Mouse (Mus musculus) heart, adult 18-20 months (tissue): ENCODE measurements around the gene Olfr1043. TPM values are rescaled to one million over a fixed set of nuclear protein-coding genes. Genes with fewer than 3 reads are reported as not detected.
"Not testable (repeated sequence)": the region's sequence is repeated elsewhere in the genome, so short reads cannot be mapped to it uniquely, and the experiment has no call there.

Source experiments
- DNase-seq, 2 experiments: peaks; one replicate each; pipeline ENCODE4 v3.0.0; 2021 to 2022; ENCODE audit warnings: mixed read lengths in 1 of 2
- long read RNA-seq, 2 experiments: library from polyadenylated mRNA; stranded (forward); transcript quantifications; one replicate each; pipeline ENCODE4 v2.0.0; 2021
- total RNA-seq, 2 experiments: library from RNA; stranded (reverse); gene quantifications; 2 replicates each; pipeline ENCODE4 v1.2.3; 2021

Olfr1043 gene
- not detected for total RNA-seq
- long read RNA-seq, experiment 1: 0 reads
- long read RNA-seq, experiment 2: 0 reads

- no peak for DNase-seq
Observed at GRCm38 (mm10) chr2:86167422-86167821, at the start of gene Olfr1043. Gene Olfr1043 (minus strand): TSS chr2:86167522.

- DNase-seq: no peak
Observed at GRCm38 (mm10) chr2:86202909-86203308, 35.6 kb upstream of the Olfr1043 start, which contains the start of gene Olfr1045. Gene Olfr1045 (minus strand): TSS chr2:86203009.

- no peak for DNase-seq
Observed at GRCm38 (mm10) chr2:86195863-86196262, 28.5 kb upstream of the Olfr1043 start.

- DNase-seq: no peak
Observed at GRCm38 (mm10) chr2:86185583-86185982, 18.3 kb upstream of the Olfr1043 start, which contains the start of gene Olfr52. Gene Olfr52 (minus strand): TSS chr2:86185683.

- no peak for DNase-seq
Observed at GRCm38 (mm10) chr2:86179950-86180349, 12.6 kb upstream of the Olfr1043 start.

GRCm38 (mm10) chr2:86177720-86178119, 10.4 kb upstream of the Olfr1043 start, which contains the start of gene Olfr1044:
Gene Olfr1044 (minus strand): TSS chr2:86177820.
- no peak for DNase-seq

- not testable (repeated sequence) for DNase-seq
Observed at GRCm38 (mm10) chr2:86175422-86175821, 8.1 kb upstream of the Olfr1043 start.

GRCm38 (mm10) chr2:86161738-86162137, 5.6 kb downstream of the Olfr1043 start, which contains the start of gene Olfr1042:
Gene Olfr1042 (minus strand): TSS chr2:86161838.
- no peak for DNase-seq

DNA sequence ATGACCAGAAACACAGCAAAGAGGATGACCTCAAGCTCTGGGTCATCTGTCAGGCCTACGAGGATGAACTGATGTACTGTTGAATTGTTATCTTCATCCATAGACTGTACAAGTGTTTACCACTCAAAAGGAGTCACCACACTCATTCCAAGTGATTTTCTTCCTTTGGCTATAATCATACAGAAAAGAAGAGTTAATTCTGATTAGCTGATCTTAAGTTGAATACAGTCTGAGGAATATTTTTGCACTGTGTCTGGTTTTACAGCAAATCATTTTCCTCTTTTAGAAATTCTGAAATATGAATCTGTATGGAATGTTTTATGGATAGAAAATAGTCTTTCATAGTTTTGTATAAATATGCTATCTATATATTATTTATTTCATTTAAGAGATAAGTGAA, 20.7 kb downstream of the Olfr1043 start, which contains the start of gene Olfr1040:
TSS of gene Olfr1040 (minus strand) at position 101 of the 400 bp plus-strand sequence.
- no peak for DNase-seq

GRCm38 (mm10) chr2:86135828-86136227, 31.5 kb downstream of the Olfr1043 start, which contains the start of gene Olfr1039:
Gene Olfr1039 (minus strand): TSS chr2:86135928.
- no peak for DNase-seq

Other genes with a start within 250 kb of the Olfr1043 start
- not detected for gene Olfr1026, start 246.0 kb downstream of the Olfr1043 start, total RNA-seq
- not detected for gene Olfr1028, start 217.1 kb downstream of the Olfr1043 start, total RNA-seq
- not detected for gene Olfr1029, start 193.6 kb downstream of the Olfr1043 start, total RNA-seq
- not detected for gene Olfr1030, start 188.2 kb downstream of the Olfr1043 start, total RNA-seq
- not detected for gene Olfr1031, start 177.2 kb downstream of the Olfr1043 start, total RNA-seq
- not detected for gene Olfr1032, start 162.0 kb downstream of the Olfr1043 start, total RNA-seq
- gene Olfr1033, start 146.9 kb downstream of the Olfr1043 start, total RNA-seq: 1 to 10 TPM; 5.0 to 6.7 TPM
- under 1 TPM; 0.07 to 0.23 TPM for gene Olfr1034, start 121.7 kb downstream of the Olfr1043 start, total RNA-seq
- not detected for gene Olfr1036, start 93.5 kb downstream of the Olfr1043 start, total RNA-seq
- not detected for gene Olfr1037, start 80.1 kb downstream of the Olfr1043 start, total RNA-seq
- not detected for gene Olfr1039, start 31.6 kb downstream of the Olfr1043 start, total RNA-seq
- gene Olfr1040, start 20.8 kb downstream of the Olfr1043 start, total RNA-seq: not detected
- not detected for gene Olfr1042, start 5.7 kb downstream of the Olfr1043 start, total RNA-seq
- gene Olfr1044, start 10.3 kb upstream of the Olfr1043 start, total RNA-seq: not detected
- not detected for gene Olfr52, start 18.2 kb upstream of the Olfr1043 start, total RNA-seq
- gene Olfr1045, start 35.5 kb upstream of the Olfr1043 start, total RNA-seq: not detected
- not detected for gene Olfr1046, start 51.8 kb upstream of the Olfr1043 start, total RNA-seq
- not detected for gene Olfr1047, start 63.9 kb upstream of the Olfr1043 start, total RNA-seq
- gene Olfr1048, start 72.8 kb upstream of the Olfr1043 start, total RNA-seq: not detected
- gene Olfr1049, start 90.8 kb upstream of the Olfr1043 start, total RNA-seq: not detected
- not detected for gene Olfr1051, start 111.6 kb upstream of the Olfr1043 start, total RNA-seq
- not detected for gene Olfr1052, start 124.9 kb upstream of the Olfr1043 start, total RNA-seq
- gene Olfr1053, start 147.8 kb upstream of the Olfr1043 start, total RNA-seq: not detected
- not detected for gene Olfr1054, start 167.9 kb upstream of the Olfr1043 start, total RNA-seq
- gene Olfr1055, start 182.8 kb upstream of the Olfr1043 start, total RNA-seq: not detected
- not detected for gene Olfr1056, start 194.9 kb upstream of the Olfr1043 start, total RNA-seq
- gene Olfr1057, start 210.9 kb upstream of the Olfr1043 start, total RNA-seq: not detected
- gene Olfr1058, start 221.0 kb upstream of the Olfr1043 start, total RNA-seq: not detected
- not detected for gene Olfr1061, start 246.5 kb upstream of the Olfr1043 start, total RNA-seq